Mouse (Mus musculus) embryonic facial prominence, embryonic 13.5 days (tissue): ENCODE results near the gene Cdk14. TPM values are rescaled to one million over a fixed set of nuclear protein-coding genes. Genes with fewer than 3 reads are reported as not detected.

Experiments
- ATAC-seq: fragments of 200-750 bp; cut with Nextera tagmentation; 2 replicates; pipeline ENCODE4 v1.8.0; 2017; ENCODE audit warnings: low read depth; ENCODE audit not compliant: insufficient number of reproducible peaks, insufficient read depth, low FRiP score, low TSS enrichment
- H3K27ac ChIP-seq: fragments of 300-500 bp; sonication (generic); 2 replicates; pipeline ENCODE4 v1.5.1; 2015; ENCODE audit warnings: moderate library complexity, mild to moderate bottlenecking, inconsistent platforms
- H3K27me3 ChIP-seq: fragments of 300-500 bp; sonication (generic); 2 replicates; pipeline ENCODE4 v1.6.1; 2015; ENCODE audit warnings: mild to moderate bottlenecking, inconsistent platforms
- H3K36me3 ChIP-seq: fragments of 300-500 bp; sonication (generic); 2 replicates; pipeline ENCODE4 v1.6.1; 2015; ENCODE audit warnings: mild to moderate bottlenecking, inconsistent platforms
- H3K4me1 ChIP-seq: fragments of 300-500 bp; sonication (generic); 2 replicates; pipeline ENCODE4 v1.6.1; 2015; ENCODE audit warnings: inconsistent platforms
- H3K4me2 ChIP-seq: fragments of 300-500 bp; sonication (generic); 2 replicates; pipeline ENCODE4 v1.6.1; 2015; ENCODE audit warnings: moderate library complexity, mild to moderate bottlenecking, inconsistent platforms
- H3K4me3 ChIP-seq: fragments of 300-500 bp; sonication (generic); 2 replicates; pipeline ENCODE4 v1.5.1; 2015; ENCODE audit warnings: mild to moderate bottlenecking, inconsistent platforms
- H3K9ac ChIP-seq: fragments of 300-500 bp; sonication (generic); 2 replicates; pipeline ENCODE4 v1.6.1; 2015; ENCODE audit warnings: mild to moderate bottlenecking, inconsistent platforms
- H3K9me3 ChIP-seq: fragments of 300-500 bp; sonication (generic); 2 replicates; pipeline ENCODE4 v1.6.1; 2016; ENCODE audit warnings: inconsistent platforms
- WGBS: fragments of 180-500 bp; shearing (Covaris S2); methylation state at CpG from one replicate; pipeline ENCODE4 v1.1.7; 2015; ENCODE audit warnings: mixed read lengths; 5-methylcytosine and 5-hydroxymethylcytosine counted together
- polyA plus RNA-seq: library from polyadenylated mRNA; unstranded; fragments of >200 nt; fragmentation: Nextera tagmentation; extraction: Ambion mirVana; gene quantifications from 2 replicates; pipeline ENCODE4 v1.2.1, GENCODE M21; 2015

Gene Cdk14
- polyA plus RNA-seq, 1 experiment from 2014 or later = 24.5 TPM

- no peak for ATAC-seq
- Histone ChIP-seq H3K9ac (no peak overlapping the region), H3K4me1 (0 out of 2 replicates have a peak, but pooled peaks cover 2% of the 10 kb centered on the region), H3K9me3 (no peaks in the 10 kb centered on the region), H3K4me2 (no peak overlapping the region), H3K36me3 (no peaks in the 10 kb centered on the region), H3K4me3 (no peak overlapping the region), H3K27me3 (no peaks in the 10 kb centered on the region), H3K27ac (no peak overlapping the region)
- WGBS = 64% methylated on average over 7 of the region's 7 CpGs
These were observed 208.9 kb downstream of the Cdk14 start for GRCm38 (mm10) chr5:5211034-5211779.

DNA sequence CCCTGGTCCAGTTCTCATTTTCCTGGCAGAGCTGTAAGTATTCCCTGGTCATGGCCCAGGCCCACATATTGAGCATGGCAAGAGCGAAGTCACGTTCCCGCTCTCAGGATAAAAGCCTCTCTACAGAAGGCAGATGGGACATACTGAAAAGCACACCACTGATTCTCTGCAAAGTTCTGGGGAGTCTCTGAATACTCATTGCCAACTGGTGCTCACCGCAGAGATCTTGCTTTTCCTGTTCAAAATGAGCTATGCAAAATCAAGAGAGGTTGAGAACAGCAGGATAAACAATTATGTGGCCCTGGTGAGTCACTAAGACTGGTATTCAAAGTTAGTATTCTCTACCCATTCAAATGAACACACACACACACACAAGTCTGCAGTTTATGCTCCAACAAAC, 212.1 kb downstream of the Cdk14 start:
- Histone ChIP-seq H3K9me3 (no peaks in the 10 kb centered on the region), H3K4me2 (no peak overlapping the region), H3K4me1 (0 out of 2 replicates have a peak, but pooled peaks cover 2% of the 10 kb centered on the region), H3K4me3 (no peak overlapping the region), H3K9ac (no peak overlapping the region), H3K27ac (no peak overlapping the region), H3K36me3 (no peaks in the 10 kb centered on the region), H3K27me3 (no peaks in the 10 kb centered on the region)
- WGBS = 85% methylated on average over 4 of the region's 4 CpGs
- ATAC-seq = no peak

DNA sequence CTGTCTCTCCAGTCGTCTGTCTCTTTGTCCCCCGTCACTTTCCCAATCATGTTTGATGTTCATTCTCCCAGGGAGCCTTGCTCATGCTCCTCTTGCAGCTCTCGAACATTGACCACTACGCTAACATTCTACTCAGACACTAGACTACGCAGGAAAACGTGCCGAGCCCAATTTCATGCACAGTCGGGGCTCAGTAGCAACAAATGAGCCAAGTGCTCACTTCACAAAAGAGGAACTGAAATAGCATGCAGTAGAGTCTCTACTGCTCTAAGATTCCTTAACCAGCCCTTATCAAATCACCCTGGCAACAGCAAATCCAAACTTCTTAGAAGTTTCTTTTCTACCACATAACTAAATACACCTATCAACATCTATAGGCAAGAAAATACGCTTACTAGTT, 214.1 kb downstream of the Cdk14 start:
- Histone ChIP-seq H3K4me1 (no peaks in the 10 kb centered on the region), H3K27me3 (no peaks in the 10 kb centered on the region), H3K4me3 (no peak overlapping the region), H3K27ac (no peak overlapping the region), H3K9me3 (no peaks in the 10 kb centered on the region), H3K9ac (no peak overlapping the region), H3K4me2 (no peak overlapping the region), H3K36me3 (no peaks in the 10 kb centered on the region)
- WGBS = 81% methylated on average over 9 of the region's 9 CpGs
- ATAC-seq = no peak

DNA sequence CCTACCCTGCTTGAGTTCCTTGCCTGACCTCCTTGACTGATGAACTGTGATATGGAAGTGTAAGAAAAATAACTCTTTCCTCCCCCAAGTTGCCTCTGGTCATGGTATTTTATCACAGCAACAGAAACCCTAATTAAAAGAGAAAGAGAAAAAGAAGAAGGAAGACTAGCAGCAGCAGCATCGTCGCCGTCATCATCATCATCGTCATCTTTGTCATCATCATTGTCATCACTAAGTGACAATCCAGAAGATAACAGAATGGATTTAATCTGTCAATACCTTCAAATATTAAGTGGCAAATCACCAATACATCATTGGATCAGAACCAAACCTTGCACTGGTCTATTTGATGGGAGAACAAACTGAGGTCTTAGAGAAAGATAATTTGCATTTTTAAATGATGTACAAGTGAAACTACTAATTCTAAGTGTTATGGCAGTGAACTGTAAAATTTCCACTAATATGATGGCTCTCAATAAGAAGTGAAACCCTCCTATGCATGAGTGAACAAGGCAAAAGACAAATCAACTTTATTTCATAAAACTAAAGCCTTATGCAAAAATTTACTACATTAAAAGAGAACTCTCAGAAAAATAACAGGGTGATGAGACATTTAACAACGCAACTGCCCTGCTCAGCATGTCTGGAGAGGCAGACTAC, 225.4 kb downstream of the Cdk14 start:
- Histone ChIP-seq H3K4me1 (no peaks in the 10 kb centered on the region), H3K9ac (no peak overlapping the region), H3K36me3 (no peaks in the 10 kb centered on the region), H3K27me3 (no peaks in the 10 kb centered on the region), H3K4me2 (no peak overlapping the region), H3K4me3 (no peak overlapping the region), H3K9me3 (no peaks in the 10 kb centered on the region), H3K27ac (no peak overlapping the region)
- no peak for ATAC-seq
- WGBS = 94% methylated on average over 5 of the region's 5 CpGs

DNA sequence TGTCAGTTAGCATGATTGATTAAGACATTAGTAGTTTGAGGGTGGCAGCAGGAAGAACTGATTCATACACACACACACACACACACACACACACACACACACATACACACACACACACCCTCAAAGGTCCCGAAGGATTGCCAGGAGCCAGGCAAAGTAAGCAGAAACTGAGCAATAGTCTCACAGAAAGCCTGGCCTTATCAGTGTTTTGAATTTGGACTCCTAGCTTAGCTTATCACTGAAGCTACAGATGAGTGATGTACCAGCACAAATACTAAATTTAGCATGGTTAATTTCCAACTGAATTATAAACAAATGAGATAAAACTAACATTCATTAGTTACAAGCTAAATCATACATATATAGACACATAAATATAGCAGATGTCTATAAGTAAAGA, 230.5 kb downstream of the Cdk14 start:
- H3K27ac ChIP-seq = no peak overlapping the region
- no peaks in the 10 kb centered on the region for H3K4me1 ChIP-seq
- H3K27me3 ChIP-seq = no peaks in the 10 kb centered on the region
- ATAC-seq = no peak
- H3K36me3 ChIP-seq = no peaks in the 10 kb centered on the region
- H3K9ac ChIP-seq = no peak overlapping the region
- H3K4me2 ChIP-seq = no peak overlapping the region
- H3K9me3 ChIP-seq = no peaks in the 10 kb centered on the region
- H3K4me3 ChIP-seq = no peak overlapping the region
- 79% methylated on average over 1 of the region's 1 CpGs for WGBS

GRCm38 (mm10) chr5:5185987-5186742, 233.9 kb downstream of the Cdk14 start:
- no peak overlapping the region for H3K4me3 ChIP-seq
- no peaks in the 10 kb centered on the region for H3K9me3 ChIP-seq
- H3K36me3 ChIP-seq = no peaks in the 10 kb centered on the region
- no peaks in the 10 kb centered on the region for H3K27me3 ChIP-seq
- no peak overlapping the region for H3K9ac ChIP-seq
- no peak for ATAC-seq
- H3K27ac ChIP-seq = no peak overlapping the region
- H3K4me1 ChIP-seq = 0 out of 2 replicates have a peak, but pooled peaks cover 5% of the 10 kb centered on the region
- H3K4me2 ChIP-seq = no peak overlapping the region
- WGBS = 76% methylated on average over 3 of the region's 3 CpGs

DNA sequence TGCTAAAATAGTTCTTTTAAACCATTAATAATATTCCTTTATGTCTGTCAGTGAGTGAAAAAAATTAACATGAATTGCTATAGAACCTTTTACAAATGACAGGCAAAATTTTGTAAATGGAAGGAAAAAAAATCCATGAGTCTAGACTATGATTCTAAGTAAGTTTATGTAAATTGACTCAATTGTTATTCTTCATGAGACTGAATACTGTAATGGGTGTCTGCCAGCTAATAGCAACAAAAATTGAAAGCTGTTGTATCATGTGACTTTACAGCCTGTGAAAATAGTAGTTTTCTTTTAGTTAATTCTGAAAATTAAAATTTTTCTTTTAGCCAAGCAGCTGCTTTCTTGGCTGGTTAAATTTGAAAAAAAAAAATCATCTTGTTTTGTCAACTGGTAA, 234.6 kb downstream of the Cdk14 start:
- Histone ChIP-seq H3K27ac (no peak overlapping the region), H3K4me2 (no peak overlapping the region), H3K9ac (no peak overlapping the region), H3K4me3 (no peak overlapping the region), H3K36me3 (no peaks in the 10 kb centered on the region), H3K27me3 (no peaks in the 10 kb centered on the region), H3K9me3 (no peaks in the 10 kb centered on the region), H3K4me1 (peaks cover 10% of the 10 kb centered on the region; the same call in 1 of the 2 replicates)
- ATAC-seq = no peak

- H3K4me3 ChIP-seq = no peak overlapping the region
- no peaks in the 10 kb centered on the region for H3K9me3 ChIP-seq
- no peak overlapping the region for H3K4me2 ChIP-seq
- H3K27ac ChIP-seq = no peak overlapping the region
- 62% methylated on average over 2 of the region's 2 CpGs for WGBS
- H3K9ac ChIP-seq = no peak overlapping the region
- H3K4me1 ChIP-seq = peaks cover 15% of the 10 kb centered on the region; the same call in 1 of the 2 replicates
- ATAC-seq = no peak
- H3K36me3 ChIP-seq = no peaks in the 10 kb centered on the region
- no peaks in the 10 kb centered on the region for H3K27me3 ChIP-seq
These were observed 239.4 kb downstream of the Cdk14 start for GRCm38 (mm10) chr5:5180711-5181110.

DNA sequence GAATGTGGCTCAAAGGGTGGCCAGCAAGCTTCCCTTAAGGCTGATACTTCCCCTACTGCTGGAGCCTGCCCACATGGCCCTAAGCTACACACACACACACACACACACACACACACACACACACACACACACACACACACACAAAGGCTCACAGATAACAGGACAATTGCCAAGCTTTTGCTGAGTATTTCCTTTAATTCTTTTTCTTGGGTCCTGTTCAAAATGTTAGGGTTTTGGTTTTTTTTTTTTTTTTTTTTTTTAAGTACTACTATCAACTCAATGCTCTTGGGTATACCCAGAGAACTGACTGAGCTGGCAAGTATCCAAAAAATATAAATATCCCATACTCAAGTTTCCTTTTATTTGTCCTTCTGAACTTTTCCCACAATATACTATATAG, 239.8 kb downstream of the Cdk14 start:
- no peak overlapping the region for H3K4me2 ChIP-seq
- ATAC-seq = no peak
- H3K27me3 ChIP-seq = no peaks in the 10 kb centered on the region
- H3K4me3 ChIP-seq = no peak overlapping the region
- no peak overlapping the region for H3K27ac ChIP-seq
- H3K4me1 ChIP-seq = peaks cover 15% of the 10 kb centered on the region; the same call in 1 of the 2 replicates
- no peak overlapping the region for H3K9ac ChIP-seq
- no peaks in the 10 kb centered on the region for H3K36me3 ChIP-seq
- no peaks in the 10 kb centered on the region for H3K9me3 ChIP-seq

GRCm38 (mm10) chr5:5176052-5176451, 244.1 kb downstream of the Cdk14 start:
- H3K4me3 ChIP-seq = no peak overlapping the region
- no peak overlapping the region for H3K9ac ChIP-seq
- H3K9me3 ChIP-seq = no peaks in the 10 kb centered on the region
- H3K36me3 ChIP-seq = no peaks in the 10 kb centered on the region
- no peak overlapping the region for H3K27ac ChIP-seq
- H3K4me2 ChIP-seq = no peak overlapping the region
- no peaks in the 10 kb centered on the region for H3K27me3 ChIP-seq
- 61% methylated on average over 10 of the region's 10 CpGs for WGBS
- ATAC-seq = no peak
- peaks cover 12% of the 10 kb centered on the region; the same call in 1 of the 2 replicates for H3K4me1 ChIP-seq

GRCm38 (mm10) chr5:5175611-5176010, 244.5 kb downstream of the Cdk14 start:
- no peaks in the 10 kb centered on the region for H3K36me3 ChIP-seq
- 47% methylated on average over 1 of the region's 1 CpGs for WGBS
- no peak overlapping the region for H3K27ac ChIP-seq
- H3K4me2 ChIP-seq = no peak overlapping the region
- no peak for ATAC-seq
- H3K9ac ChIP-seq = no peak overlapping the region
- no peaks in the 10 kb centered on the region for H3K9me3 ChIP-seq
- peaks cover 8% of the 10 kb centered on the region; the same call in 1 of the 2 replicates for H3K4me1 ChIP-seq
- H3K27me3 ChIP-seq = no peaks in the 10 kb centered on the region
- H3K4me3 ChIP-seq = no peak overlapping the region
